Mouse (Mus musculus) left cerebral cortex, adult 8-10 months (tissue): ENCODE results near the gene Rab9. TPM values are rescaled to one million over a fixed set of nuclear protein-coding genes. Genes with fewer than 3 reads are reported as not detected.
A peak's percentile ranks its signal among the peaks of the same experiment; 100 is the strongest.

Source experiments
- DNase-seq, 2 experiments: peaks; one replicate each; pipeline ENCODE4 v3.0.0; 2022; ENCODE audit warnings: low spot score in 2 of 2
- total RNA-seq, 4 experiments: library from RNA; stranded (reverse); gene quantifications; 2 replicates each; pipeline ENCODE4 v1.2.4; 2022

Gene Rab9
- total RNA-seq, 4 experiments from 2014 or later = 35.2 to 41.2 (median 36.3) TPM

GRCm38 (mm10) chrX:166453532-166453931 lies 26.1 kb downstream of the Rab9 start:
- no peak for DNase-seq

- DNase-seq = no peak
Measured at GRCm38 (mm10) chrX:166444552-166444951, 35.1 kb downstream of the Rab9 start.

GRCm38 (mm10) chrX:166440616-166441063 lies 39.0 kb downstream of the Rab9 start, which contains the start of gene Ofd1:
TSS of gene Ofd1 (minus strand) at chrX:166440704.
- DNase-seq = peak; percentile 71 to 86

- DNase-seq = peak in 1 of 2 experiments; percentile 15
Measured at GRCm38 (mm10) chrX:166440036-166440615, 39.5 kb downstream of the Rab9 start, which contains the start of gene Trappc2. TSS of gene Trappc2 (plus strand) at chrX:166440574.

GRCm38 (mm10) chrX:166434812-166435211 lies 44.9 kb downstream of the Rab9 start:
- DNase-seq = no peak

GRCm38 (mm10) chrX:166416196-166416595 lies 63.5 kb downstream of the Rab9 start:
- no peak for DNase-seq

GRCm38 (mm10) chrX:166407865-166408264 lies 71.8 kb downstream of the Rab9 start:
- DNase-seq = no peak

Other genes with a start within 250 kb of the Rab9 start
- gene Gpm6b, start 241.0 kb downstream of the Rab9 start, total RNA-seq = 100 to 1,000 TPM; 569 to 727 (median 656) TPM
- gene Trappc2, start 39.3 kb downstream of the Rab9 start, total RNA-seq = 10 to 100 TPM; 42.3 to 52.4 (median 47.3) TPM
- 1 to 10 TPM; 6.5 to 7.1 (median 6.6) TPM for gene Ofd1, start 39.2 kb downstream of the Rab9 start, total RNA-seq
- gene Tceanc, start 38.7 kb upstream of the Rab9 start, total RNA-seq = 1 to 10 TPM; 1.5 to 2.7 (median 2.4) TPM
- 1 to 10 TPM; 1.8 to 2.8 (median 2.2) TPM for gene Egfl6, start 105.9 kb upstream of the Rab9 start, total RNA-seq